Mouse (Mus musculus) intestine, embryonic 14.5 days (tissue): ENCODE data around the gene Ihh. TPM values are rescaled to one million over a fixed set of nuclear protein-coding genes. Genes with fewer than 3 reads are reported as not detected.

ENCODE experiments used
- ATAC-seq: fragments of 200-750 bp; cut with Nextera tagmentation; replicated peaks from 2 replicates; pipeline ENCODE4 v1.8.0; 2017; ENCODE audit warnings: low read depth, moderate number of reproducible peaks, moderate TSS enrichment, moderate library complexity; ENCODE audit not compliant: low FRiP score, low TSS enrichment
- DNase-seq: peaks from one replicate; pipeline ENCODE4 v3.0.0-alpha.2; 2018; ENCODE audit warnings: low spot score
- H3K27ac ChIP-seq: fragments of 300-500 bp; sonication (generic); 2 replicates; pipeline ENCODE4 v1.5.1; 2014; ENCODE audit warnings: low read depth, mild to moderate bottlenecking, control low read depth
- H3K27me3 ChIP-seq: fragments of 300-500 bp; sonication (generic); replicated peaks from 2 replicates; pipeline ENCODE4 v1.6.1; 2014; ENCODE audit warnings: low read length, control low read depth; ENCODE audit not compliant: control insufficient read depth, insufficient read depth
- H3K36me3 ChIP-seq: fragments of 300-500 bp; sonication (generic); 2 replicates; pipeline ENCODE4 v1.6.1; 2014; ENCODE audit warnings: low read length, control low read depth; ENCODE audit not compliant: control insufficient read depth, insufficient read depth
- H3K4me1 ChIP-seq: fragments of 300-500 bp; sonication (generic); replicated peaks from 2 replicates; pipeline ENCODE4 v1.6.1; 2014; ENCODE audit warnings: low read length, control low read depth, mixed read lengths; ENCODE audit not compliant: control insufficient read depth, insufficient read depth
- H3K4me2 ChIP-seq: fragments of 300-500 bp; sonication (generic); 2 replicates; pipeline ENCODE4 v1.6.1; 2014; ENCODE audit warnings: low read length
- H3K4me3 ChIP-seq: fragments of 300-500 bp; sonication (generic); 2 replicates; pipeline ENCODE4 v1.5.1; 2014; ENCODE audit warnings: low read depth, low read length, control low read depth, mixed read lengths
- H3K9ac ChIP-seq: fragments of 300-500 bp; sonication (generic); 2 replicates; pipeline ENCODE4 v1.6.1; 2014; ENCODE audit warnings: mild to moderate bottlenecking, low read length
- H3K9me3 ChIP-seq: fragments of 300-500 bp; sonication (generic); 2 replicates; pipeline ENCODE4 v1.6.1; 2016; ENCODE audit warnings: low read length, control low read depth; ENCODE audit not compliant: control insufficient read depth
- WGBS: fragments of 180-500 bp; shearing (Covaris S2); extraction: QIAGEN DNeasy Blood & Tissue Kit; methylation state at CpG from one replicate; pipeline ENCODE4 v1.1.7; 2014; 5-methylcytosine and 5-hydroxymethylcytosine counted together
- polyA plus RNA-seq: library from polyadenylated mRNA; unstranded; fragments of >200 nt; fragmentation: Nextera tagmentation; extraction: Ambion mirVana; gene quantifications from 2 replicates; pipeline ENCODE4 v1.2.1, GENCODE M21; 2014

Ihh gene
- polyA plus RNA-seq, 1 experiment from 2014 or later: 33.7 TPM

GRCm38 (mm10) chr1:74971353-74972050 is 20.0 kb upstream of the Ihh start:
- 0 out of 2 replicates have a peak, but pooled peaks have one; percentile 58 for ATAC-seq
- 51% methylated on average over 4 of the region's 4 CpGs for WGBS
- DNase-seq: no peak
- no peak overlapping the region for H3K27ac ChIP-seq
- H3K4me3 ChIP-seq: no peak overlapping the region
- H3K9me3 ChIP-seq: no peaks in the 10 kb centered on the region
- no peaks in the 10 kb centered on the region for H3K36me3 ChIP-seq
- H3K9ac ChIP-seq: no peak overlapping the region
- H3K4me2 ChIP-seq: no peak overlapping the region
- no peaks in the 10 kb centered on the region for H3K27me3 ChIP-seq
- 0 out of 2 replicates have a peak, but pooled peaks cover 11% of the 10 kb centered on the region for H3K4me1 ChIP-seq

GRCm38 (mm10) chr1:74967962-74968580 is 16.6 kb upstream of the Ihh start:
- DNase-seq: no peak
- H3K27ac ChIP-seq: no peak overlapping the region

GRCm38 (mm10) chr1:74964494-74965215 is 13.2 kb upstream of the Ihh start:
- H3K4me2 ChIP-seq: peak overlapping the region; percentile 62
- ATAC-seq: peak; percentile 65
- H3K36me3 ChIP-seq: no peaks in the 10 kb centered on the region
- no peaks in the 10 kb centered on the region for H3K9me3 ChIP-seq
- WGBS: 4% methylated on average over 16 of the region's 16 CpGs
- peak overlapping the region; percentile 31 for H3K9ac ChIP-seq
- peak overlapping the region; percentile 15; the same call in 1 of the 2 replicates for H3K4me3 ChIP-seq
- peaks cover 18% of the 10 kb centered on the region for H3K4me1 ChIP-seq
- peak; percentile 89 for DNase-seq
- H3K27ac ChIP-seq: peak overlapping the region; percentile 66
- no peaks in the 10 kb centered on the region for H3K27me3 ChIP-seq

More at GRCm38 (mm10) chr1:74967962-74968580, 16.6 kb upstream of the Ihh start:
- no peak overlapping the region for H3K4me2 ChIP-seq
- no peak overlapping the region for H3K4me3 ChIP-seq
- no peak overlapping the region for H3K9ac ChIP-seq
- H3K9me3 ChIP-seq: no peaks in the 10 kb centered on the region
- H3K36me3 ChIP-seq: no peaks in the 10 kb centered on the region
- no peaks in the 10 kb centered on the region for H3K27me3 ChIP-seq
- peaks cover 18% of the 10 kb centered on the region for H3K4me1 ChIP-seq
- ATAC-seq: no peak
- WGBS: 35% methylated on average over 8 of the region's 8 CpGs

- H3K4me3 ChIP-seq: no peak overlapping the region
- WGBS: 69% methylated on average over 5 of the region's 5 CpGs
- peaks cover 12% of the 10 kb centered on the region for H3K4me1 ChIP-seq
Measured at GRCm38 (mm10) chr1:74962853-74963227, 11.4 kb upstream of the Ihh start.

GRCm38 (mm10) chr1:74962126-74962852 is 10.8 kb upstream of the Ihh start:
- peak overlapping the region; percentile 33 for H3K4me2 ChIP-seq
- H3K9ac ChIP-seq: no peak overlapping the region
- no peak overlapping the region for H3K4me3 ChIP-seq
- H3K9me3 ChIP-seq: no peaks in the 10 kb centered on the region
- peak overlapping the region; percentile 69 for H3K27ac ChIP-seq
- 49% methylated on average over 5 of the region's 5 CpGs for WGBS
- H3K36me3 ChIP-seq: no peaks in the 10 kb centered on the region
- peaks cover 7% of the 10 kb centered on the region for H3K4me1 ChIP-seq
- H3K27me3 ChIP-seq: 0 out of 2 replicates have a peak, but pooled peaks cover 6% of the 10 kb centered on the region
- peak; percentile 73 for ATAC-seq
- DNase-seq: no peak

More at GRCm38 (mm10) chr1:74962853-74963227, 11.4 kb upstream of the Ihh start:
- H3K36me3 ChIP-seq: no peaks in the 10 kb centered on the region
- no peak for DNase-seq
- 0 out of 2 replicates have a peak, but pooled peaks cover 1% of the 10 kb centered on the region for H3K27me3 ChIP-seq
- H3K4me2 ChIP-seq: peak overlapping the region; percentile 33
- ATAC-seq: peak; percentile 36; the same call in 1 of the 2 replicates
- peak overlapping the region; percentile 69 for H3K27ac ChIP-seq
- H3K9ac ChIP-seq: no peak overlapping the region; the same call in 1 of the 2 replicates
- H3K9me3 ChIP-seq: no peaks in the 10 kb centered on the region

- peak overlapping the region; percentile 69; the same call in 1 of the 2 replicates for H3K27ac ChIP-seq
- 74% methylated on average over 7 of the region's 7 CpGs for WGBS
- 0 out of 2 replicates have a peak overlapping the region, but pooled peaks have one; percentile 18 for H3K4me2 ChIP-seq
- ATAC-seq: no peak; the same call in 1 of the 2 replicates
- H3K4me1 ChIP-seq: peaks cover 7% of the 10 kb centered on the region
- DNase-seq: no peak
- H3K27me3 ChIP-seq: 0 out of 2 replicates have a peak, but pooled peaks cover 9% of the 10 kb centered on the region
- no peak overlapping the region for H3K9ac ChIP-seq
- no peaks in the 10 kb centered on the region for H3K9me3 ChIP-seq
- H3K36me3 ChIP-seq: no peaks in the 10 kb centered on the region
- H3K4me3 ChIP-seq: no peak overlapping the region
Measured at GRCm38 (mm10) chr1:74961722-74962121, 10.2 kb upstream of the Ihh start.

GRCm38 (mm10) chr1:74960059-74960458 is 8.6 kb upstream of the Ihh start:
- Histone ChIP-seq H3K9ac (no peak overlapping the region), H3K27me3 (peaks cover 9% of the 10 kb centered on the region; the same call in 1 of the 2 replicates), H3K36me3 (no peaks in the 10 kb centered on the region)

More at GRCm38 (mm10) chr1:74960059-74960458, 8.6 kb upstream of the Ihh start:
- Histone ChIP-seq H3K4me3 (no peak overlapping the region), H3K9me3 (no peaks in the 10 kb centered on the region), H3K4me2 (no peak overlapping the region), H3K27ac (0 out of 2 replicates have a peak overlapping the region, but pooled peaks have one; percentile 18), H3K4me1 (peaks cover 4% of the 10 kb centered on the region)
- WGBS: 82% methylated on average over 7 of the region's 7 CpGs
- DNase-seq: no peak
- ATAC-seq: no peak
